8 mouse cellular contexts compared by ENCODE assay signal in the genomic region with DNA sequence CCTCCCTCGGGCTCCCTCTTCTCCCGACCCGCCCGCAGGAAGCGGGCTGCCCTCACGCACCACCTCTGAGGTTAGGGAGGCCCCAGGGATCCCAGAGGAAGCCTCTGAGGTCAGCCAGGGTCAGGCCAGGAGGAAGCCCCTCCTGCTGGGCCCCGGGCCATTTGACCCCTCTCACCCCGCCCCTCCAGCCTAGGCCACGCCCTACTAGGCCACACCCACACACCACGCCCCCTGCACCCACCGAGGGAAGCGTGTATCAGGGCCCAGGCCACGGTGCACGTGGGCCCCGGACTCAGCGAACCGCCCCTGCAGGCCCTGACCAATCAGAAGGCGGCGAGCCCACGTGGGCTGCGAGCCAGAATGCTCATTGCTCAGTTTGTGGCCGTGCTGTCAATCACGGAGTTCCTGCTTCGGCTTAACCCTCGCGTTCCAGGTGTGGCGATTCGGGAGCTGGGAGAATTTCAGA. TPM values are rescaled to one million over a fixed set of nuclear protein-coding genes. Genes with fewer than 3 reads are reported as not detected.
DNase-seq lines count a peak whose midpoint lies in the region; ATAC-seq and TF ChIP-seq lines count a peak whose summit lies in the region.

Gene Tle6 (minus strand): TSS at position 336 of the 466 bp plus-strand sequence.

- intact Hi-C loops in heart, postnatal 25 days (cut with DNase I), result loop anchor here (5.0 kb wide), 1 partner anchor 98 kb away; the partner anchor contains the start of gene S1pr4

- under 1% methylated on average over 28 of the region's 28 CpGs for WGBS in forebrain, embryonic 15.5 days
- under 1% methylated on average over 27 of the region's 28 CpGs for WGBS in lung, adult 2 months

- H3K4me2 ChIP-seq in forebrain, embryonic 15.5 days (replicated peaks), result peak within 1 kb of the TSS; percentile 40

- peak within 1 kb of the TSS; percentile 47 for H3K4me3 ChIP-seq in ES-Bruce4 (ENCODE audit: low read depth, low read length)
- H3K4me3 ChIP-seq in forebrain, embryonic 15.5 days, result peak within 1 kb of the TSS; percentile 26
- peak within 1 kb of the TSS; percentile 22 for H3K4me3 ChIP-seq in lung, adult 2 months (replicated peaks; ENCODE audit: extremely low read depth, low read depth, low read length)

- H3K9me3 ChIP-seq in ES-Bruce4 (replicated peaks; ENCODE audit: control insufficient read depth, insufficient read depth, low read length, poor library complexity, severe bottlenecking), result no peaks in the 10 kb centered on the region
- no peaks in the 10 kb centered on the region for H3K9me3 ChIP-seq in forebrain, embryonic 15.5 days

- peak; percentile 77; the same call in 1 of the 2 replicates for TF ChIP-seq EP300 in ES-Bruce4 (IDR thresholded peaks at IDR 0.05; ENCODE audit: insufficient read depth, low read depth, low read length)

- H3K36me3 ChIP-seq in ES-Bruce4 (ENCODE audit: control insufficient read depth, insufficient read depth, low read length, poor library complexity, severe bottlenecking), result no peaks in the 10 kb centered on the region
- H3K36me3 ChIP-seq in forebrain, embryonic 15.5 days, result no peaks in the 10 kb centered on the region

- no peaks in the 10 kb centered on the region for H3K27me3 ChIP-seq in ES-Bruce4 (ENCODE audit: control insufficient read depth, insufficient read depth, low read length, poor library complexity, severe bottlenecking)
- H3K27me3 ChIP-seq in forebrain, embryonic 15.5 days, result peaks cover 18% of the 10 kb centered on the region; the same call in 1 of the 2 replicates

- DNase-seq in cerebellum, adult 11 months, result peak; percentile 94
- DNase-seq in heart, postnatal 25 days (ENCODE audit: low spot score), result peak; percentile 90
- peak; percentile 88 to 95 for DNase-seq in layer of hippocampus, adult 18-20 months (ENCODE audit: low spot score in 2 of 2)
- peak; percentile 96 for DNase-seq in lung, adult 2 months
- peak; percentile 88 to 95 for DNase-seq in thymus, adult 18-20 months

- H3K9ac ChIP-seq in ES-Bruce4 (ENCODE audit: low read depth, poor library complexity, severe bottlenecking), result no peak within 1 kb of the TSS; the same call in 1 of the 2 replicates
- H3K9ac ChIP-seq in forebrain, embryonic 15.5 days (replicated peaks), result no peak within 1 kb of the TSS

- peaks cover 3% of the 10 kb centered on the region for H3K4me1 ChIP-seq in ES-Bruce4 (ENCODE audit: control insufficient read depth, insufficient read depth, low read length)
- H3K4me1 ChIP-seq in forebrain, embryonic 15.5 days, result peaks cover 53% of the 10 kb centered on the region
- peaks cover 14% of the 10 kb centered on the region for H3K4me1 ChIP-seq in lung, adult 2 months (ENCODE audit: control insufficient read depth, insufficient read depth, low read length)

- TF ChIP-seq CTCF in ES-Bruce4 (IDR thresholded peaks at IDR 0.05; ENCODE audit: low read depth, low read length), result no peak
- TF ChIP-seq CTCF in lung, adult 2 months (IDR thresholded peaks at IDR 0.05; ENCODE audit: insufficient read depth, low read length), result no peak

- H3K27ac ChIP-seq in ES-Bruce4 (ENCODE audit: insufficient read depth, low read length), result 0 out of 2 replicates have a peak within 1 kb of the TSS, but pooled peaks have one; percentile 23
- H3K27ac ChIP-seq in forebrain, embryonic 15.5 days (replicated peaks), result no peak within 1 kb of the TSS

- peak; percentile 72 for ATAC-seq in forebrain, embryonic 15.5 days (replicated peaks)
- ATAC-seq in neutrophil, adult 5-6 weeks (ENCODE audit: extremely low read depth, insufficient number of reproducible peaks, low FRiP score, poor library complexity, severe bottlenecking), result peak; percentile 65

- no peak for TF ChIP-seq POLR2A in ES-Bruce4 (IDR thresholded peaks at IDR 0.05; ENCODE audit: insufficient read depth, low read length)
- no peak for TF ChIP-seq POLR2A in lung, adult 2 months (IDR thresholded peaks at IDR 0.05; ENCODE audit: borderline replicate concordance, extremely low read depth, low read depth, low read length)

RNA-seq across cellular contexts. Expression of gene Tle6, which starts in this region (rescaled TPM):
- 15.0 and 18.5 TPM in 2 replicates for polyA plus RNA-seq in ES-Bruce4 (2011; ENCODE audit: insufficient read depth, insufficient read length, low read depth, missing spikeins)
- polyA plus RNA-seq in forebrain, embryonic 15.5 days (2015; fragmentation: Nextera tagmentation; extraction: Ambion mirVana), result 3.0 and 4.2 TPM in 2 replicates
- total RNA-seq in heart, postnatal 25 days (2021), result 1 to 10 TPM; 6.7 to 7.4 TPM
- total RNA-seq in layer of hippocampus, adult 18-20 months (2021), result 1 to 10 TPM; 2.6 to 4.1 TPM
- 33.3 and 41.6 TPM in 2 replicates for polyA plus RNA-seq in lung, adult 2 months (2012; rRNA removed)
- total RNA-seq in neutrophil, adult 5-6 weeks (2017), result 1.9 TPM in 1 of 2 replicates, not detected in the other
